Mouse (Mus musculus) myocyte (in vitro differentiated cells): ENCODE data around the gene Zc3h15. TPM values are rescaled to one million over a fixed set of nuclear protein-coding genes. Genes with fewer than 3 reads are reported as not detected.
"Not testable (repeated sequence)": the region's sequence is repeated elsewhere in the genome, so short reads cannot be mapped to it uniquely, and the experiment has no call there.

Experiments used
- H3K27me3 ChIP-seq: one replicate; pipeline ENCODE4 v1.6.1; 2011; ENCODE audit not compliant: control insufficient read depth, insufficient read depth, insufficient read length
- H3K36me3 ChIP-seq: one replicate; pipeline ENCODE4 v1.6.1; 2011; ENCODE audit not compliant: control insufficient read depth, insufficient read depth
- H3K4me2 ChIP-seq: one replicate; pipeline ENCODE4 v1.6.1; 2011; ENCODE audit warnings: low read depth, control low read depth
- H3K4me3 ChIP-seq: one replicate; pipeline ENCODE4 v1.5.1; 2011; ENCODE audit warnings: mild to moderate bottlenecking, control low read depth, moderate library complexity
- H3K79me2 ChIP-seq: one replicate; pipeline ENCODE4 v1.6.1; 2011; ENCODE audit not compliant: control insufficient read depth, insufficient read depth
- H3ac ChIP-seq: one replicate; pipeline ENCODE4 v1.6.1; 2011; ENCODE audit not compliant: control insufficient read depth, insufficient read length
- CEBPB ChIP-seq: IDR thresholded peaks from 2 replicates; pipeline ENCODE4 v1.6.1; 2011; ENCODE audit warnings: mild to moderate bottlenecking, moderate library complexity; ENCODE audit not compliant: poor library complexity, insufficient read depth, severe bottlenecking
- E2F4 ChIP-seq: IDR thresholded peaks from one replicate; pipeline ENCODE4 v1.6.1; 2011; ENCODE audit warnings: mild to moderate bottlenecking, control low read depth, moderate library complexity; ENCODE audit not compliant: insufficient read depth
- MAX ChIP-seq: IDR thresholded peaks from one replicate; pipeline ENCODE4 v1.6.1; 2011; ENCODE audit warnings: low read depth, mild to moderate bottlenecking, control low read depth
- MYOD1 ChIP-seq, 3 experiments: IDR thresholded peaks; one replicate each; pipeline ENCODE4 v1.6.1; 2011; ENCODE audit warnings: control low read depth in 2 of 3, low read depth in 2 of 3, mild to moderate bottlenecking in 2 of 3, moderate library complexity in 1 of 3; ENCODE audit not compliant: insufficient read length in 2 of 3, control insufficient read depth in 1 of 3
- MYOG ChIP-seq, 3 experiments: IDR thresholded peaks; one replicate each; pipeline ENCODE4 v1.6.1; 2011; ENCODE audit warnings: control low read depth in 2 of 3, low read depth in 2 of 3, mild to moderate bottlenecking in 2 of 3; ENCODE audit not compliant: insufficient read length in 2 of 3, control insufficient read depth in 1 of 3, insufficient read depth in 1 of 3
- POLR2A ChIP-seq: IDR thresholded peaks from one replicate; pipeline ENCODE4 v1.6.1; 2011; ENCODE audit warnings: low read depth, mild to moderate bottlenecking, control low read depth, moderate library complexity; ENCODE audit not compliant: insufficient read length
- POLR2AphosphoS2 ChIP-seq: IDR thresholded peaks from one replicate; pipeline ENCODE4 v1.6.1; 2011; ENCODE audit warnings: low read depth, control low read depth; ENCODE audit not compliant: insufficient read length
- REST ChIP-seq: IDR thresholded peaks from one replicate; pipeline ENCODE4 v1.6.1; 2011; ENCODE audit warnings: mild to moderate bottlenecking, control low read depth, moderate library complexity; ENCODE audit not compliant: insufficient read depth, insufficient read length
- SRF ChIP-seq: IDR thresholded peaks from one replicate; pipeline ENCODE4 v1.6.1; 2011; ENCODE audit warnings: low read depth; ENCODE audit not compliant: control insufficient read depth, insufficient read length
- TCF12 ChIP-seq: IDR thresholded peaks from one replicate; pipeline ENCODE4 v1.6.1; 2011; ENCODE audit warnings: mild to moderate bottlenecking, control low read depth; ENCODE audit not compliant: poor library complexity, insufficient read depth, severe bottlenecking
- TCF3 ChIP-seq: IDR thresholded peaks from one replicate; pipeline ENCODE4 v1.6.1; 2011; ENCODE audit warnings: low read depth, control low read depth; ENCODE audit not compliant: insufficient read length
- USF1 ChIP-seq: IDR thresholded peaks from one replicate; pipeline ENCODE4 v1.6.1; 2011; ENCODE audit warnings: low read depth, mild to moderate bottlenecking, control low read depth, moderate library complexity
- polyA plus RNA-seq: library from polyadenylated mRNA; unstranded; fragments of >200 nt; fragmentation: generic; extraction: Trizol; gene quantifications from one replicate; pipeline ENCODE4 v1.2.1, GENCODE M21; 2012; ENCODE audit warnings: missing spikeins

Gene Zc3h15
- polyA plus RNA-seq, 1 experiment: 55.8 TPM

GRCm38 (mm10) chr2:83648916-83649315 is 4.7 kb downstream of the Zc3h15 start:
- H3K4me2 ChIP-seq: no peak overlapping the region
- no peaks in the 10 kb centered on the region for H3K27me3 ChIP-seq
- peaks cover 91% of the 10 kb centered on the region for H3K79me2 ChIP-seq
- no peak overlapping the region for H3K4me3 ChIP-seq
- TF ChIP-seq REST: no peak
- no peak for TF ChIP-seq TCF12
- TF ChIP-seq TCF3: no peak
- no peak for TF ChIP-seq MYOG (IDR thresholded peaks at IDR 0.05; ENCODE audit: control insufficient read depth in 1 of 3, insufficient read depth in 1 of 3, insufficient read length in 2 of 3, low read depth in 2 of 3)
- TF ChIP-seq USF1: no peak
- no peak for TF ChIP-seq SRF
- TF ChIP-seq POLR2AphosphoS2: no peak
- TF ChIP-seq MYOD1 (IDR thresholded peaks at IDR 0.05; ENCODE audit: control insufficient read depth in 1 of 3, insufficient read length in 2 of 3, low read depth in 2 of 3): no peak
- TF ChIP-seq POLR2A: no peak
- TF ChIP-seq CEBPB: no peak
- no peak for TF ChIP-seq MAX
- no peak for TF ChIP-seq E2F4
- H3ac ChIP-seq: no peak overlapping the region
- peaks cover 5% of the 10 kb centered on the region for H3K36me3 ChIP-seq

GRCm38 (mm10) chr2:83652606-83653005 is 8.4 kb downstream of the Zc3h15 start:
- H3K27me3 ChIP-seq: no peaks in the 10 kb centered on the region
- peaks cover 95% of the 10 kb centered on the region for H3K79me2 ChIP-seq
- H3K36me3 ChIP-seq: peaks cover 24% of the 10 kb centered on the region
- no peak overlapping the region for H3ac ChIP-seq
- H3K4me3 ChIP-seq: no peak overlapping the region
- H3K4me2 ChIP-seq: no peak overlapping the region
- no peak for TF ChIP-seq CEBPB
- no peak for TF ChIP-seq REST
- no peak for TF ChIP-seq MYOG (IDR thresholded peaks at IDR 0.05; ENCODE audit: control insufficient read depth in 1 of 3, insufficient read depth in 1 of 3, insufficient read length in 2 of 3, low read depth in 2 of 3)
- TF ChIP-seq POLR2A: no peak
- TF ChIP-seq SRF: no peak
- TF ChIP-seq MYOD1 (IDR thresholded peaks at IDR 0.05; ENCODE audit: control insufficient read depth in 1 of 3, insufficient read length in 2 of 3, low read depth in 2 of 3): no peak
- TF ChIP-seq POLR2AphosphoS2: no peak
- TF ChIP-seq USF1: no peak
- TF ChIP-seq TCF12: no peak
- TF ChIP-seq MAX: no peak
- TF ChIP-seq TCF3: no peak

DNA sequence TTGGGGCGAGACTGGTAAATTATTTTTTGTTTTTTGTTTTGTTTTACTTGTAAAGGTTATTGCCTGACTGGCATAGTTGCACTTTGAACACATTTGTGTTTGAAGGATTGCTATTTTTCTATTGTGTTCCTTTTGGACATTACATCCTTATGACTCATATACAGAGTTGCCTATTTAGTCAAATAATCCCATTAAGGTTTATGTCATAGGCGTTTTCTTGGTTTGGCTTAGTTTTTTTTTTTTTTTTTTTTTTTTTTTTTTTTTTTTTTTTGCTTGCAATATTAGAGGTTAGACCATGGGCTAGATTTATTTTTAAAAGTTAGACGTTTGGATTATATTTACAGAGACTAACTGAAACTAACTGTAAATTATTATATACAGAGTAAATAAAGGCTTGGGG is 15.0 kb downstream of the Zc3h15 start:
- H3K4me3 ChIP-seq: no peak overlapping the region
- H3K79me2 ChIP-seq: peaks cover 38% of the 10 kb centered on the region
- no peaks in the 10 kb centered on the region for H3K27me3 ChIP-seq
- H3K4me2 ChIP-seq: no peak overlapping the region
- peaks cover 52% of the 10 kb centered on the region for H3K36me3 ChIP-seq
- no peak for TF ChIP-seq E2F4
- no peak for TF ChIP-seq MAX
- no peak for TF ChIP-seq POLR2A
- no peak for TF ChIP-seq TCF12
- no peak for TF ChIP-seq REST
- TF ChIP-seq TCF3: no peak
- no peak overlapping the region for H3ac ChIP-seq

DNA sequence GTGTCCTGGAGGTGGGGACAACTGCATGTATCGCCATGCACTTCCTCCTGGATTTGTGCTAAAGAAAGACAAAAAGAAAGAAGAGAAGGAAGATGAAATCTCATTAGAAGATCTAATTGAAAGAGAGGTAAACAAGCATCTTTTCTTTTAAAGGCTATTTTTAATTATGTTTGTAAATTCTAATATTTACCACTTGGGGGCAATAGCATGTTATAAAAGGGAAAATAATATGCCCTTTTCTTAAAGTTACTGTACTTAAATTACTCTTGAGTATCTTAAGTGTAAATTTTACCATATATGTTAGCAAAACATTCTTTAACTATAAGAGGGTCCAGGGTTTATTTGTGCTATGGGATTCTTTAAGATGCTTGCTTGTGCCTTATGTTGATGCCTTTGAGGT is 15.9 kb downstream of the Zc3h15 start:
- H3K79me2 ChIP-seq: peaks cover 29% of the 10 kb centered on the region
- H3K27me3 ChIP-seq: no peaks in the 10 kb centered on the region
- TF ChIP-seq MAX: no peak
- TF ChIP-seq MYOD1 (IDR thresholded peaks at IDR 0.05; ENCODE audit: control insufficient read depth in 1 of 3, insufficient read length in 2 of 3, low read depth in 2 of 3): no peak
- no peak for TF ChIP-seq POLR2A
- no peak for TF ChIP-seq TCF12
- TF ChIP-seq CEBPB: no peak
- TF ChIP-seq USF1: no peak
- TF ChIP-seq TCF3: no peak
- no peak for TF ChIP-seq MYOG (IDR thresholded peaks at IDR 0.05; ENCODE audit: control insufficient read depth in 1 of 3, insufficient read depth in 1 of 3, insufficient read length in 2 of 3, low read depth in 2 of 3)
- no peak for TF ChIP-seq E2F4
- no peak for TF ChIP-seq SRF
- TF ChIP-seq REST: no peak
- no peak for TF ChIP-seq POLR2AphosphoS2
- no peak overlapping the region for H3ac ChIP-seq
- H3K4me2 ChIP-seq: no peak overlapping the region
- no peak overlapping the region for H3K4me3 ChIP-seq
- peaks cover 52% of the 10 kb centered on the region for H3K36me3 ChIP-seq

DNA sequence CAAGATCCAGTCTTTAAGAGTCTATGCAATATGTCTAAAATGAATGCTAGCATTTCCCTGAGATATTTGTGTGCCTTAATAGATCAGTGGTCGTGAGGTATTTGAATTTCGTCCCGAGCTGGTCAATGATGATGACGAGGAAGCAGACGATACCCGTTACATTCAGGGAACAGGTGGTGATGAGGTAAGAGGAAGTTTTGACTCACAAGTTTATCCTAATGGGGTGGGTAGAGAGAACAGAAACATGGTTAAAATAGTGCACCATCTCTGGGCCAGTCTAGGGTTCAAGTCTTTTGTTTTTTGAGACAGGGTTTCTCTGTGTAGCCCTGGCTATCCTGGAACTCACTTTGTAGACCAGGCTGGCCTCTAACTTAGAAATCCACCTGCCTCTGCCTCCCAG is 17.1 kb downstream of the Zc3h15 start:
- peaks cover 19% of the 10 kb centered on the region for H3K79me2 ChIP-seq
- TF ChIP-seq TCF3 (no peak), SRF (no peak), TCF12 (no peak), MAX (no peak), USF1 (no peak), MYOG (IDR thresholded peaks at IDR 0.05; ENCODE audit: control insufficient read depth in 1 of 3, insufficient read depth in 1 of 3, insufficient read length in 2 of 3, low read depth in 2 of 3) (no peak), POLR2A (no peak), REST (no peak), MYOD1 (IDR thresholded peaks at IDR 0.05; ENCODE audit: control insufficient read depth in 1 of 3, insufficient read length in 2 of 3, low read depth in 2 of 3) (no peak)
- H3ac ChIP-seq: no peak overlapping the region
- H3K27me3 ChIP-seq: no peaks in the 10 kb centered on the region
- H3K36me3 ChIP-seq: peaks cover 49% of the 10 kb centered on the region
- no peak overlapping the region for H3K4me2 ChIP-seq
- H3K4me3 ChIP-seq: no peak overlapping the region

DNA sequence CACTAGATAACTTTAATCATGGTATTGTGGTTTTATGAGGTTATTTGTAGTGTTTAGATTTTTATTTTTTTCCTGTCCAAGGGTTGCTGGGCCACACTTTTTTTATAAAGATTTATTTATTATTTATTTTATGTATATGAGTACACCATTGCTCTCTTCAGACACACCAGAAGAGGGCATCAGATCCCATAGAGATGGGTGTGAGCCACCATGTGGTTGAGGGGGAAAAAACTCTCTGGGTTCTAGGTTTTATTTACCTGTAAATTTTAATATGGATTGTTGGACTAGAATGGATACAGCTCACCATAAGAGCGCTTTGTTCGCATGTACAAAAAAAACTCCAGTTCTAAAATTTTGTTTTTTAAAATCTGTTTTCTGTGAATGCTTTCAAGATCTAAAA is 20.8 kb downstream of the Zc3h15 start:
- H3K79me2 ChIP-seq, H3ac ChIP-seq, H3K4me2 ChIP-seq, H3K27me3 ChIP-seq, H3K4me3 ChIP-seq: not testable (repeated sequence)
- H3K36me3 ChIP-seq: peaks cover 57% of the 10 kb centered on the region
